Mouse (Mus musculus) kidney, postnatal 0 days (tissue): ENCODE measurements around the gene Myo1c. TPM values are rescaled to one million over a fixed set of nuclear protein-coding genes. Genes with fewer than 3 reads are reported as not detected.

Experiments
- ATAC-seq: fragments of 200-750 bp; cut with Nextera tagmentation; replicated peaks from 2 replicates; pipeline ENCODE4 v1.8.0; 2017; ENCODE audit warnings: low read depth, moderate number of reproducible peaks, moderate TSS enrichment, moderate library complexity; ENCODE audit not compliant: low FRiP score
- DNase-seq: peaks from one replicate; pipeline ENCODE4 v3.0.0-alpha.2; 2016; ENCODE audit warnings: low spot score
- H3K27ac ChIP-seq: fragments of 300-500 bp; sonication (generic); 2 replicates; pipeline ENCODE4 v1.5.1; 2014; ENCODE audit warnings: mild to moderate bottlenecking
- H3K27me3 ChIP-seq: fragments of 300-500 bp; sonication (generic); 2 replicates; pipeline ENCODE4 v1.6.1; 2014; ENCODE audit warnings: low read length, mixed read lengths; ENCODE audit not compliant: insufficient read depth
- H3K36me3 ChIP-seq: fragments of 300-500 bp; sonication (generic); 2 replicates; pipeline ENCODE4 v1.6.1; 2014; ENCODE audit warnings: low read length, mixed read lengths; ENCODE audit not compliant: insufficient read depth
- H3K4me1 ChIP-seq: fragments of 300-500 bp; sonication (generic); replicated peaks from 2 replicates; pipeline ENCODE4 v1.6.1; 2014; ENCODE audit warnings: antibody characterized with exemption, low read length, mixed read lengths; ENCODE audit not compliant: insufficient read depth
- H3K4me2 ChIP-seq: fragments of 300-500 bp; sonication (generic); 2 replicates; pipeline ENCODE4 v1.6.1; 2014; ENCODE audit warnings: mild to moderate bottlenecking, low read length, moderate library complexity, mixed read lengths
- H3K4me3 ChIP-seq: fragments of 300-500 bp; sonication (generic); replicated peaks from 2 replicates; pipeline ENCODE4 v1.5.1; 2014; ENCODE audit warnings: low read depth, low read length
- H3K9ac ChIP-seq: fragments of 300-500 bp; sonication (generic); 2 replicates; pipeline ENCODE4 v1.6.1; 2014; ENCODE audit warnings: low read depth, low read length
- H3K9me3 ChIP-seq: fragments of 300-500 bp; sonication (generic); replicated peaks from 2 replicates; pipeline ENCODE4 v1.6.1; 2016; ENCODE audit warnings: low read length, inconsistent platforms, mixed read lengths
- CTCF ChIP-seq: IDR thresholded peaks from 2 replicates; pipeline ENCODE4 v1.5.1; 2016; ENCODE audit warnings: antibody characterized with exemption, low read depth, mild to moderate bottlenecking, moderate library complexity
- WGBS: fragments of 180-500 bp; shearing (Covaris S2); extraction: QIAGEN DNeasy Blood & Tissue Kit; methylation state at CpG from one replicate; pipeline ENCODE4 v1.1.7; 2014; 5-methylcytosine and 5-hydroxymethylcytosine counted together
- polyA plus RNA-seq: library from polyadenylated mRNA; unstranded; fragments of >200 nt; fragmentation: Nextera tagmentation; extraction: Ambion mirVana; gene quantifications from 2 replicates; pipeline ENCODE4 v1.2.1, GENCODE M21; 2015

Myo1c gene
- 55.3 and 60.8 TPM in 2 replicates for polyA plus RNA-seq

DNA sequence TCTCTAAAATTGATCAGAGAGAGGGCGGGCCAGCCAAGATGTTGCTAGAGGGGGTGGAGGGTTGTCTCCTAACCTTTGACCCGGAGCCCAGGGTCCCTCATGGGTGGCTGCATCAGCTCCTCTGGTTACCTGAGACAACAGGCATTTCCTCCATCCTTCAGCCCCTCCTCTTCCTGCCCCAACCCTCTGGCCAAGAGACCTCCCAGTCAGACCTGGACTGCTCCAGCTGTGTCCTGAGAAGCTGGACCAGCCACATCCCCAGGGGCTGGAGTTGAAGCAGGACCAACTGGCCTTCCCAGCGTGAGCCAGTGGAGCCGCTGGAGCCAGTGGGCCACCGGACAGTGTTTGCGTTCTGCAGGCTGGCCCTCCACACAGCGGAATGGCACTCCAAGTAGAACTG is at the start of gene Myo1c:
TSS of gene Myo1c (plus strand) at position 194 of the 400 bp plus-strand sequence.
- Histone ChIP-seq H3K4me2 (peak within 1 kb of the TSS; percentile 93), H3K36me3 (peaks cover 6% of the 10 kb centered on the region; the same call in 1 of the 2 replicates), H3K4me3 (peak within 1 kb of the TSS; percentile 78), H3K9me3 (no peaks in the 10 kb centered on the region), H3K27ac (peak within 1 kb of the TSS; percentile 97), H3K9ac (peak within 1 kb of the TSS; percentile 84), H3K4me1 (peaks cover 18% of the 10 kb centered on the region), H3K27me3 (no peaks in the 10 kb centered on the region)
- WGBS = 58% methylated on average over 7 of the region's 7 CpGs
- no peak for ATAC-seq
- TF ChIP-seq CTCF = no peak
- peak; percentile 45 for DNase-seq

DNA sequence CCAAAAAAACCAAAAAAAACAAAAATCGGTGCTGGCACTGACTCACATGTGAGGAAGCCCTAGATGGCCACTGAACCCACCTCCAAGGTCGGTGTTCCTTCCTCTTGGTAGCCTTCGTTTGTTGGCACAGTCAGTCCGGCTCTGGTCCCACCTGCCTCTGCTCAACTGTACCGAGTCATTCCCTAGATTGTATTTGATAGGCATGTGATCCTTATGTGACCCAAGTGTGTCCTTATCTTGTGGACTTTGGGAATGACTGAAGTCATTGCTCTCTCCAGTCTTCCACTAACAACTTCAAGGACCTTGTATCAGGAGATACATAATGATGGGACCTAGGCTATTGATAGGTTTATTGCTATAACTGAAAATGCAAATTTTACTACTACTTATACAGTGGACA is 45.5 kb upstream of the Myo1c start:
- peaks cover 55% of the 10 kb centered on the region for H3K36me3 ChIP-seq
- WGBS = 87% methylated on average over 5 of the region's 5 CpGs
- ATAC-seq (no peak), DNase-seq (no peak)
- H3K9me3 ChIP-seq = no peaks in the 10 kb centered on the region
- no peak overlapping the region for H3K4me3 ChIP-seq
- H3K27me3 ChIP-seq = no peaks in the 10 kb centered on the region
- no peak overlapping the region for H3K27ac ChIP-seq
- no peak for TF ChIP-seq CTCF
- no peak overlapping the region for H3K4me2 ChIP-seq
- H3K9ac ChIP-seq = no peak overlapping the region
- H3K4me1 ChIP-seq = 0 out of 2 replicates have a peak, but pooled peaks cover 7% of the 10 kb centered on the region

- Histone ChIP-seq H3K4me3 (no peak overlapping the region), H3K27me3 (no peaks in the 10 kb centered on the region), H3K9ac (no peak overlapping the region), H3K4me2 (no peak overlapping the region), H3K27ac (no peak overlapping the region), H3K4me1 (0 out of 2 replicates have a peak, but pooled peaks cover 7% of the 10 kb centered on the region), H3K9me3 (no peaks in the 10 kb centered on the region), H3K36me3 (peaks cover 56% of the 10 kb centered on the region)
- DNase-seq (no peak), ATAC-seq (no peak)
- WGBS = 43% methylated on average over 1 of the region's 1 CpGs
- TF ChIP-seq CTCF = no peak
These were observed 45.0 kb upstream of the Myo1c start for GRCm38 (mm10) chr11:75605318-75605717.

GRCm38 (mm10) chr11:75608776-75609175 is 41.5 kb upstream of the Myo1c start:
- H3K9ac ChIP-seq = no peak overlapping the region
- H3K4me3 ChIP-seq = no peak overlapping the region
- H3K27ac ChIP-seq = no peak overlapping the region
- H3K4me1 ChIP-seq = 0 out of 2 replicates have a peak, but pooled peaks cover 7% of the 10 kb centered on the region
- 76% methylated on average over 5 of the region's 5 CpGs for WGBS
- no peak for DNase-seq
- no peak for ATAC-seq
- no peak for TF ChIP-seq CTCF
- H3K9me3 ChIP-seq = no peaks in the 10 kb centered on the region
- no peak overlapping the region for H3K4me2 ChIP-seq
- peaks cover 51% of the 10 kb centered on the region for H3K36me3 ChIP-seq
- H3K27me3 ChIP-seq = no peaks in the 10 kb centered on the region

DNA sequence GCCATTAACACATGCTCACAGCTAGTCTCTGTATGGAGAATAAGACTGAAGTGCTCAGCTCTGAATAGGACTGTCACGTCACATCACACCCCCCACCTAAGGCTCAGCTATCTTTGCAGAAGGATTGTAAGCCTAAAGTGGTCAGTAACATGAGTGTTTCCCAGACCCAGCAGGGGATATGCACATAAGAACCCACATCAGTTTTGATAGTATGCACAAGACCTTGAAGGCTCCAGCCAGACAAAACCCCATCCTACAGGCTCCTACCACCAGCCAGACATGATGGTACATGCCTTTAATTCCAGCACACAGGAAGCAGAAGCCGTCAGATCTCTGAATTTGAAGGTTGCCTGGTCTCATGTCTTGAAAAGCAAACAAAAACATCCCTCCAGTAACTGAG is 40.3 kb upstream of the Myo1c start:
- Histone ChIP-seq H3K4me3 (no peak overlapping the region), H3K9me3 (no peaks in the 10 kb centered on the region), H3K4me1 (0 out of 2 replicates have a peak, but pooled peaks cover 7% of the 10 kb centered on the region), H3K36me3 (peaks cover 51% of the 10 kb centered on the region), H3K27ac (no peak overlapping the region), H3K9ac (no peak overlapping the region), H3K27me3 (no peaks in the 10 kb centered on the region), H3K4me2 (no peak overlapping the region)
- DNase-seq = no peak
- 88% methylated on average over 2 of the region's 2 CpGs for WGBS
- no peak for ATAC-seq
- no peak for TF ChIP-seq CTCF

GRCm38 (mm10) chr11:75614769-75615168 is 35.5 kb upstream of the Myo1c start:
- Histone ChIP-seq H3K4me1 (no peaks in the 10 kb centered on the region), H3K9ac (no peak overlapping the region), H3K36me3 (peaks cover 46% of the 10 kb centered on the region), H3K4me3 (no peak overlapping the region), H3K9me3 (no peaks in the 10 kb centered on the region), H3K4me2 (no peak overlapping the region), H3K27me3 (no peaks in the 10 kb centered on the region), H3K27ac (no peak overlapping the region)
- no peak for TF ChIP-seq CTCF
- DNase-seq (no peak), ATAC-seq (no peak)
- 100% methylated on average over 1 of the region's 1 CpGs for WGBS

DNA sequence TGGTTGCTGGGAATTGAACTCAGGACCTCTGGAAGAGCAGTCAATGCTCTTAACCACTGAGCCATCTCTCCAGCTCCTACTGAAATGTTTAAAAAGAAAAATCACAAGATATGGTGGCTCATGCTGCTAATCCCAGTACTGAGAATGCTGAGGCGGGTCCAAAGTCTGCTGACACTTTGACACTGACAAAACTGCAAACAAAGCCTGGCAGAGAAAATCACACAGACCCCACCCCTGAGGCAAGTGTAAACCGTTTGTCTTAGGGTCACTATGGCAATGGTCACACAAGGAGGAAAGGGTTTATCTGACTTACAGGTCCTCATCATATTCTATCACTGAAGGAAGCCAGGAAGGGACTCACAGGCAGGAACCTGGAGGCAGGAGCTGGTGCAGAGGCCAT is 34.7 kb upstream of the Myo1c start:
- Histone ChIP-seq H3K27me3 (no peaks in the 10 kb centered on the region), H3K4me2 (no peak overlapping the region), H3K4me3 (no peak overlapping the region), H3K9me3 (no peaks in the 10 kb centered on the region), H3K4me1 (no peaks in the 10 kb centered on the region), H3K27ac (no peak overlapping the region), H3K36me3 (peaks cover 45% of the 10 kb centered on the region), H3K9ac (no peak overlapping the region)
- no peak for TF ChIP-seq CTCF
- ATAC-seq (no peak), DNase-seq (no peak)
- 81% methylated on average over 2 of the region's 2 CpGs for WGBS
